Mouse (Mus musculus) midbrain, embryonic 16.5 days (tissue): ENCODE data around the gene Napb. TPM values are rescaled to one million over a fixed set of nuclear protein-coding genes. Genes with fewer than 3 reads are reported as not detected.
A peak's percentile ranks its signal among the peaks of the same experiment; 100 is the strongest.
"Not testable (repeated sequence)": the region's sequence is repeated elsewhere in the genome, so short reads cannot be mapped to it uniquely, and the experiment has no call there.

Source experiments
- ATAC-seq: fragments of 200-750 bp; cut with Nextera tagmentation; 2 replicates; pipeline ENCODE4 v1.8.0; 2017; ENCODE audit warnings: moderate TSS enrichment
- H3K27ac ChIP-seq: fragments of 300-500 bp; sonication (generic); 2 replicates; pipeline ENCODE4 v1.5.1; 2014; ENCODE audit warnings: mild to moderate bottlenecking, low read length, mixed read lengths
- H3K27me3 ChIP-seq: fragments of 300-500 bp; sonication (generic); 2 replicates; pipeline ENCODE4 v1.6.1; 2014; ENCODE audit warnings: low read depth, low read length, mixed read lengths; ENCODE audit not compliant: control insufficient read depth, insufficient read depth
- H3K36me3 ChIP-seq: fragments of 300-500 bp; sonication (generic); 2 replicates; pipeline ENCODE4 v1.6.1; 2014; ENCODE audit warnings: mild to moderate bottlenecking, low read length, moderate library complexity, mixed read lengths; ENCODE audit not compliant: control insufficient read depth, insufficient read depth
- H3K4me1 ChIP-seq: fragments of 300-500 bp; sonication (generic); 2 replicates; pipeline ENCODE4 v1.6.1; 2014; ENCODE audit warnings: mild to moderate bottlenecking, low read length, mixed read lengths; ENCODE audit not compliant: control insufficient read depth, insufficient read depth
- H3K4me2 ChIP-seq: fragments of 300-500 bp; sonication (generic); 2 replicates; pipeline ENCODE4 v1.6.1; 2014; ENCODE audit warnings: mild to moderate bottlenecking, low read length, mixed read lengths
- H3K4me3 ChIP-seq: fragments of 300-500 bp; sonication (generic); 2 replicates; pipeline ENCODE4 v1.5.1; 2014; ENCODE audit warnings: low read depth, mild to moderate bottlenecking, low read length, moderate library complexity, mixed read lengths
- H3K9ac ChIP-seq: fragments of 300-500 bp; sonication (generic); 2 replicates; pipeline ENCODE4 v1.6.1; 2014; ENCODE audit warnings: low read depth, low read length, mixed read lengths
- H3K9me3 ChIP-seq: fragments of 300-500 bp; sonication (generic); replicated peaks from 2 replicates; pipeline ENCODE4 v1.6.1; 2014; ENCODE audit warnings: mild to moderate bottlenecking, low read length, mixed read lengths; ENCODE audit not compliant: control insufficient read depth, poor library complexity, severe bottlenecking
- WGBS: fragments of 180-500 bp; shearing (Covaris S2); extraction: QIAGEN DNeasy Blood & Tissue Kit; methylation state at CpG from one replicate; pipeline ENCODE4 v1.1.7; 2014; 5-methylcytosine and 5-hydroxymethylcytosine counted together
- polyA plus RNA-seq: library from polyadenylated mRNA; unstranded; fragments of >200 nt; fragmentation: Nextera tagmentation; extraction: Ambion mirVana; gene quantifications from 2 replicates; pipeline ENCODE4 v1.2.1, GENCODE M21; 2015

Gene Napb
- 92.0 and 114 TPM in 2 replicates for polyA plus RNA-seq

GRCm38 (mm10) chr2:148732327-148733000 lies at the start of gene Napb:
TSS of gene Napb (minus strand) at chr2:148732467.
- WGBS, result 4% methylated on average over 18 of the region's 18 CpGs

GRCm38 (mm10) chr2:148781709-148782108 lies 49.4 kb upstream of the Napb start, which contains the start of gene 8030411F24Rik:
TSS of gene 8030411F24Rik (plus strand) at chr2:148782009.
- no peak for ATAC-seq
- Histone ChIP-seq H3K4me2 (no peak within 1 kb of the TSS), H3K36me3 (no peaks in the 10 kb centered on the region), H3K9me3 (no peaks in the 10 kb centered on the region), H3K9ac (no peak within 1 kb of the TSS), H3K27me3 (no peaks in the 10 kb centered on the region), H3K4me3 (no peak within 1 kb of the TSS), H3K27ac (no peak within 1 kb of the TSS), H3K4me1 (no peaks in the 10 kb centered on the region)
- 0% methylated on average over 1 of the region's 1 CpGs for WGBS

More at GRCm38 (mm10) chr2:148732327-148733000, at the start of gene Napb:
- H3K9ac ChIP-seq, result peak within 1 kb of the TSS; percentile 96
- no peaks in the 10 kb centered on the region for H3K9me3 ChIP-seq
- H3K4me3 ChIP-seq, result peak within 1 kb of the TSS; percentile 85
- peak within 1 kb of the TSS; percentile 73 for H3K27ac ChIP-seq
- no peaks in the 10 kb centered on the region for H3K36me3 ChIP-seq
- peaks cover 16% of the 10 kb centered on the region for H3K4me1 ChIP-seq
- no peaks in the 10 kb centered on the region for H3K27me3 ChIP-seq
- ATAC-seq, result peak; percentile 100
- H3K4me2 ChIP-seq, result peak within 1 kb of the TSS; percentile 81

DNA sequence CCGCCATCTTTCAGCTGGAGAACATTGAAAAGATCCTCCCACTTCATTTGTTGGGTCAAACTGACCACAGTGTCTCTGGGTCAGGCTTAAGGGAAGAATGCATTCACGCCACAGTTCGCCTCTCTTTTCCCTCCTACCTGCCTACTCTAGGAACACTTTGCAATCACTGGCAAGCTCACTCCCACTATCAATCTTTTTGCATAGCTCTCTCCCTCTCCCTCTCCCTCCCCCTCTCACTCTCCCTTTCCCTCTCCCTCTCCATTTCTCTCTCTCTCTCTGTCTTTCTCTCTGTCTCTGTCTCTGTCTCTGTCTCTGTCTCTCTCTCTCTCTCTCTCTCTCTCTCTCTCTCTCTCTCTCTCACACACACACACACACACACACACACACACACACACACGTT lies 39.1 kb upstream of the Napb start, which contains the start of gene Cst11:
Gene Cst11 (minus strand): TSS at position 101 of the 400 bp plus-strand sequence.
- WGBS, result 83% methylated on average over 4 of the region's 4 CpGs
- not testable (repeated sequence) for H3K4me2 ChIP-seq, H3K27ac ChIP-seq, ATAC-seq, H3K4me3 ChIP-seq, H3K27me3 ChIP-seq, H3K4me1 ChIP-seq, H3K9ac ChIP-seq, H3K9me3 ChIP-seq, H3K36me3 ChIP-seq

DNA sequence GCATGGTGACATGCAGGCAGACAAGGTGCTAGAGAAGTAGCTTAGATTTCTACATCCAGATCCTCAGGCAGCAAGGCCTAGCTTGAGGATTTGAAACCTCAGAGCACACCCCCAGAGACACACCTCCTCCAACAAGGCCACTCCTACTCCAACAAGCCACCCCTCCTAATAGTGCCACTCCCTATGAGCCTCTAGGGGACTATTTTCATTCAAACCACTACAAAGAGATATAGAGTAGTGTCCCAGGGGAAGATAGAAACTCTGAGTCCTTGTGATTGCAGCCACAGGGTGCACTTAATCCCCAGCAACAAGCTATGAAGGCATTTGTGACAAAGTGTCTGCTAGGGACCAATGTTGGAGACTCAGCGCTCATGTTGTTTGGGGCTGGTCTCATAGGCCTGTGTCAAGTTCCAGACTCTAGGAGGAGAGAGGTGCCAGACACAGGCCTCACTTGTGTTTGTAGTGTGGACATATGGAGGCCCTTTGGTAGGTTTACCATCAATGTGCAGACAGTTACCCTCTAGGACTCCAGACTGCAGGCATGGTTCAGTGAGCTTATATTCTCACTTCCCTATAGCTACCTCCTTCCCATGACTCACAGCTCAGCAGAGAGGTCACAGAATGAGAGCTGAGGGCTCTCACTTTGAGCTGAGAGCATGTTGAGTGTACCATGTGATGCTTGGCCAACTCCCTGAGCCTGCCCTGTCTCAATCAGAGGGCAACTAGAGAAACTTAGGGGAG lies 31.6 kb upstream of the Napb start:
- 94% methylated on average over 1 of the region's 1 CpGs for WGBS
- H3K4me1 ChIP-seq, result no peaks in the 10 kb centered on the region
- H3K4me3 ChIP-seq, result no peak overlapping the region
- no peaks in the 10 kb centered on the region for H3K36me3 ChIP-seq
- no peak overlapping the region for H3K4me2 ChIP-seq
- no peak overlapping the region for H3K27ac ChIP-seq
- H3K27me3 ChIP-seq, result no peaks in the 10 kb centered on the region
- no peaks in the 10 kb centered on the region for H3K9me3 ChIP-seq
- ATAC-seq, result no peak
- no peak overlapping the region for H3K9ac ChIP-seq

GRCm38 (mm10) chr2:148754310-148754846 lies 22.1 kb upstream of the Napb start:
- ATAC-seq, result no peak
- H3K4me2 ChIP-seq, result no peak overlapping the region
- H3K36me3 ChIP-seq, result no peaks in the 10 kb centered on the region
- H3K9me3 ChIP-seq, result no peaks in the 10 kb centered on the region
- H3K27me3 ChIP-seq, result no peaks in the 10 kb centered on the region
- H3K27ac ChIP-seq, result no peak overlapping the region
- 68% methylated on average over 1 of the region's 1 CpGs for WGBS
- no peak overlapping the region for H3K9ac ChIP-seq
- no peaks in the 10 kb centered on the region for H3K4me1 ChIP-seq
- H3K4me3 ChIP-seq, result no peak overlapping the region

GRCm38 (mm10) chr2:148751893-148752813 lies 19.9 kb upstream of the Napb start:
- no peaks in the 10 kb centered on the region for H3K36me3 ChIP-seq
- H3K4me2 ChIP-seq, result peak overlapping the region; percentile 77
- no peaks in the 10 kb centered on the region for H3K4me1 ChIP-seq
- no peaks in the 10 kb centered on the region for H3K9me3 ChIP-seq
- H3K27me3 ChIP-seq, result no peaks in the 10 kb centered on the region
- H3K9ac ChIP-seq, result peak overlapping the region; percentile 60; the same call in 1 of the 2 replicates
- peak; percentile 92 for ATAC-seq
- peak overlapping the region; percentile 41 for H3K4me3 ChIP-seq
- no peak overlapping the region for H3K27ac ChIP-seq
- 16% methylated on average over 15 of the region's 15 CpGs for WGBS

- Histone ChIP-seq H3K4me2 (no peak within 1 kb of the TSS), H3K4me3 (no peak within 1 kb of the TSS), H3K36me3 (no peaks in the 10 kb centered on the region), H3K9ac (no peak within 1 kb of the TSS), H3K27ac (no peak within 1 kb of the TSS), H3K27me3 (no peaks in the 10 kb centered on the region), H3K9me3 (no peaks in the 10 kb centered on the region), H3K4me1 (no peaks in the 10 kb centered on the region)
- 83% methylated on average over 1 of the region's 1 CpGs for WGBS
- ATAC-seq, result no peak
These were observed 17.8 kb upstream of the Napb start, which contains the start of gene Cstl1 for GRCm38 (mm10) chr2:148750058-148750457. TSS of gene Cstl1 (plus strand) at chr2:148750358.

GRCm38 (mm10) chr2:148743846-148744407 lies 11.7 kb upstream of the Napb start:
- H3K9ac ChIP-seq, result no peak overlapping the region
- no peak overlapping the region for H3K27ac ChIP-seq
- H3K4me2 ChIP-seq, result no peak overlapping the region
- no peaks in the 10 kb centered on the region for H3K4me1 ChIP-seq
- no peak overlapping the region for H3K4me3 ChIP-seq
- 84% methylated on average over 3 of the region's 3 CpGs for WGBS
- ATAC-seq, result no peak
- H3K36me3 ChIP-seq, result no peaks in the 10 kb centered on the region
- no peaks in the 10 kb centered on the region for H3K9me3 ChIP-seq
- H3K27me3 ChIP-seq, result no peaks in the 10 kb centered on the region
